Mouse (Mus musculus): ENCODE measurements around the gene Pdk2.

- TF ChIP-seq CTCF (IDR thresholded peaks at IDR 0.05; ENCODE audit: low read depth) (no peak), EP300 (IDR thresholded peaks at IDR 0.05; ENCODE audit: low read depth) (no peak)
Measured at GRCm38 (mm10) chr11:95069226-95069957, 28.2 kb upstream of the Pdk2 start.
